Mouse (Mus musculus): ENCODE data around the gene Tex2. TPM values are rescaled to one million over a fixed set of nuclear protein-coding genes. Genes with fewer than 3 reads are reported as not detected.

Gene Tex2
- total and polyA plus RNA-seq, 3 experiments, result 4.0 to 5.0 (median 4.5) TPM

GRCm38 (mm10) chr11:106458540-106458939, 154.7 kb downstream of the Tex2 start:
- H3K4me2 ChIP-seq (ENCODE audit: insufficient read depth, low read depth, poor library complexity, severe bottlenecking), result no peak overlapping the region
- H3K79me2 ChIP-seq (replicated peaks; ENCODE audit: control insufficient read depth, extremely low read depth, insufficient read depth, poor library complexity, severe bottlenecking), result peaks cover 78% of the 10 kb centered on the region
- TF ChIP-seq TCF12 (IDR thresholded peaks at IDR 0.05; ENCODE audit: low read depth, low read length), result no peak
- TF ChIP-seq ZNF384 (IDR thresholded peaks at IDR 0.05; ENCODE audit: low read depth, low read length), result no peak
- no peak for TF ChIP-seq USF1 (IDR thresholded peaks at IDR 0.05; ENCODE audit: low read depth, low read length)
- no peak for TF ChIP-seq UBTF (IDR thresholded peaks at IDR 0.05; ENCODE audit: low read depth, low read length)
- TF ChIP-seq CTCF (conservative IDR thresholded peaks at IDR 0.05 in 1 of 2, IDR thresholded peaks at IDR 0.05 in 1 of 2; ENCODE audit: low read depth in 2 of 2, low read length in 2 of 2), result no peak
- no peak for TF ChIP-seq NELFE (IDR thresholded peaks at IDR 0.05; ENCODE audit: low read depth, low read length)
- no peak for TF ChIP-seq MEF2A (IDR thresholded peaks at IDR 0.05; ENCODE audit: borderline replicate concordance, low read depth, low read length)
- TF ChIP-seq MAFK (IDR thresholded peaks at IDR 0.05; ENCODE audit: insufficient replicate concordance, low read length), result no peak
- TF ChIP-seq TBP (conservative IDR thresholded peaks at IDR 0.05; ENCODE audit: low read depth, low read length), result no peak
- no peak for TF ChIP-seq HCFC1 (IDR thresholded peaks at IDR 0.05; ENCODE audit: low read depth, low read length)
- no peak for TF ChIP-seq CHD1 (IDR thresholded peaks at IDR 0.05; ENCODE audit: low read depth, low read length)
- TF ChIP-seq ZKSCAN1 (IDR thresholded peaks at IDR 0.05; ENCODE audit: borderline replicate concordance, low read depth, low read length), result no peak
- TF ChIP-seq MYC (IDR thresholded peaks at IDR 0.05; ENCODE audit: low read depth, low read length), result no peak
- no peak for TF ChIP-seq POLR2AphosphoS2 (IDR thresholded peaks at IDR 0.05; ENCODE audit: low read depth, low read length)
- TF ChIP-seq SIN3A (IDR thresholded peaks at IDR 0.05; ENCODE audit: low read length), result no peak
- no peak for TF ChIP-seq MXI1 (IDR thresholded peaks at IDR 0.05; ENCODE audit: low read depth, low read length)
- H3K36me3 ChIP-seq (replicated peaks in 1 of 2; ENCODE audit: control insufficient read depth in 1 of 2, insufficient read depth in 1 of 2, low read length in 1 of 2), result peaks cover 35 to 39% of the 10 kb centered on the region in 2 experiments
- in situ Hi-C loops (cut with MboI; ENCODE audit: low pct_ligation_motif_present, low pct_unique_long_range_greater_than_20kb, low sequenced_read_pairs), result no loop called here
- no peak overlapping the region for H3K4me3 ChIP-seq (replicated peaks in 1 of 3; ENCODE audit: low read depth in 2 of 3, low read length in 2 of 3, poor library complexity in 1 of 3)
- H3K9me3 ChIP-seq (replicated peaks; ENCODE audit: low read length), result no peaks in the 10 kb centered on the region
- dilution Hi-C loops (cut with MboI; ENCODE audit: extremely low pct_ligation_motif_present, extremely low pct_unique_long_range_greater_than_20kb, low sequenced_read_pairs), result no loop called here
- DNase-seq (ENCODE audit: extremely low read depth), result no peak
- H3K9ac ChIP-seq (ENCODE audit: insufficient read depth, low read depth), result no peak overlapping the region
- H3K27ac ChIP-seq (ENCODE audit: insufficient read depth, low read depth), result no peak overlapping the region
- no peaks in the 10 kb centered on the region for H3K27me3 ChIP-seq (replicated peaks)
- H3K4me1 ChIP-seq (ENCODE audit: control insufficient read depth in 1 of 2, insufficient read depth in 2 of 2), result peaks cover 0 to 32% of the 10 kb centered on the region in 2 experiments; a peak in 3 of 4 replicates

Other genes starting within 250 kb of the Tex2 start
- 0.17 TPM in 1 of 2 replicates, not detected in the other for gene Prr29, start 248.0 kb downstream of the Tex2 start, total RNA-seq (2012; rRNA removed)
- gene Prr29, start 248.0 kb downstream of the Tex2 start, total RNA-seq (2014; rRNA removed), result not detected in 2 replicates
- 0.21 TPM in 1 of 2 replicates, not detected in the other for gene Prr29, start 248.0 kb downstream of the Tex2 start, polyA plus RNA-seq (2012; ENCODE audit: insufficient read length, low read depth)
- gene Icam2, start 225.3 kb downstream of the Tex2 start, total RNA-seq (2012; rRNA removed), result 15.3 and 27.3 TPM in 2 replicates
- gene Icam2, start 225.3 kb downstream of the Tex2 start, total RNA-seq (2014; rRNA removed), result 40.1 and 44.3 TPM in 2 replicates
- gene Icam2, start 225.3 kb downstream of the Tex2 start, polyA plus RNA-seq (2012; ENCODE audit: insufficient read length, low read depth), result 23.7 and 26.7 TPM in 2 replicates
- gene Ern1, start 125.6 kb downstream of the Tex2 start, total RNA-seq (2012; rRNA removed), result 15.2 and 21.7 TPM in 2 replicates
- 3.0 TPM in 2 replicates for gene Ern1, start 125.6 kb downstream of the Tex2 start, total RNA-seq (2014; rRNA removed)
- 6.9 and 7.7 TPM in 2 replicates for gene Ern1, start 125.6 kb downstream of the Tex2 start, polyA plus RNA-seq (2012; ENCODE audit: insufficient read length, low read depth)
- 19.2 and 22.3 TPM in 2 replicates for gene Pecam1, start 137.2 kb upstream of the Tex2 start, total RNA-seq (2012; rRNA removed)
- 18.4 and 20.4 TPM in 2 replicates for gene Pecam1, start 137.2 kb upstream of the Tex2 start, total RNA-seq (2014; rRNA removed)
- gene Pecam1, start 137.2 kb upstream of the Tex2 start, polyA plus RNA-seq (2012; ENCODE audit: insufficient read length, low read depth), result 18.9 and 19.2 TPM in 2 replicates
- 22.0 and 28.1 TPM in 2 replicates for gene Milr1, start 137.8 kb upstream of the Tex2 start, total RNA-seq (2012; rRNA removed)
- 41.2 and 50.1 TPM in 2 replicates for gene Milr1, start 137.8 kb upstream of the Tex2 start, total RNA-seq (2014; rRNA removed)
- gene Milr1, start 137.8 kb upstream of the Tex2 start, polyA plus RNA-seq (2012; ENCODE audit: insufficient read length, low read depth), result 33.1 and 35.4 TPM in 2 replicates
- gene Polg2, start 166.1 kb upstream of the Tex2 start, total RNA-seq (2012; rRNA removed), result 12.5 and 13.3 TPM in 2 replicates
- 12.3 and 15.3 TPM in 2 replicates for gene Polg2, start 166.1 kb upstream of the Tex2 start, total RNA-seq (2014; rRNA removed)
- gene Polg2, start 166.1 kb upstream of the Tex2 start, polyA plus RNA-seq (2012; ENCODE audit: insufficient read length, low read depth), result 11.5 and 12.1 TPM in 2 replicates
- gene Ddx5, start 175.8 kb upstream of the Tex2 start, total RNA-seq (2012; rRNA removed), result 269 and 351 TPM in 2 replicates
- gene Ddx5, start 175.8 kb upstream of the Tex2 start, total RNA-seq (2014; rRNA removed), result 505 and 574 TPM in 2 replicates
- gene Ddx5, start 175.8 kb upstream of the Tex2 start, polyA plus RNA-seq (2012; ENCODE audit: insufficient read length, low read depth), result 1,169 and 1,328 TPM in 2 replicates
- 17.2 and 17.5 TPM in 2 replicates for gene Cep95, start 175.8 kb upstream of the Tex2 start, total RNA-seq (2012; rRNA removed)
- gene Cep95, start 175.8 kb upstream of the Tex2 start, total RNA-seq (2014; rRNA removed), result 21.7 and 24.4 TPM in 2 replicates
- gene Cep95, start 175.8 kb upstream of the Tex2 start, polyA plus RNA-seq (2012; ENCODE audit: insufficient read length, low read depth), result 19.3 and 25.3 TPM in 2 replicates

Data from CH12.LX (cell line).